Mouse (Mus musculus): ENCODE data around the gene Ddx59. TPM values are rescaled to one million over a fixed set of nuclear protein-coding genes. Genes with fewer than 3 reads are reported as not detected.

Gene Ddx59
- polyA plus RNA-seq, 1 experiment from 2014 or later = 20.9 TPM

GRCm38 (mm10) chr1:136409631-136410030 lies 5.4 kb upstream of the Ddx59 start:
- H3K27me3 ChIP-seq = no peaks in the 10 kb centered on the region
- H3K4me3 ChIP-seq (replicated peaks) = no peak overlapping the region
- ATAC-seq (ENCODE audit: insufficient number of reproducible peaks, insufficient read depth, low FRiP score, low TSS enrichment, low read depth) = no peak
- H3K4me1 ChIP-seq (replicated peaks) = no peaks in the 10 kb centered on the region
- peaks cover 4% of the 10 kb centered on the region for H3K9me3 ChIP-seq
- H3K9ac ChIP-seq (replicated peaks) = no peak overlapping the region
- H3K27ac ChIP-seq = no peak overlapping the region
- 93% methylated on average over 2 of the region's 2 CpGs for WGBS
- no peak overlapping the region for H3K4me2 ChIP-seq
- no peaks in the 10 kb centered on the region for H3K36me3 ChIP-seq

- Histone ChIP-seq H3K36me3 (peaks cover 17% of the 10 kb centered on the region; the same call in 1 of the 2 replicates), H3K27me3 (no peaks in the 10 kb centered on the region), H3K9me3 (no peaks in the 10 kb centered on the region), H3K27ac (no peak overlapping the region), H3K4me1 (replicated peaks) (peaks cover 12% of the 10 kb centered on the region), H3K9ac (replicated peaks) (no peak overlapping the region), H3K4me3 (replicated peaks) (peak overlapping the region; percentile 63), H3K4me2 (peak overlapping the region; percentile 56)
- ATAC-seq (ENCODE audit: insufficient number of reproducible peaks, insufficient read depth, low FRiP score, low TSS enrichment, low read depth) = no peak
- 48% methylated on average over 2 of the region's 2 CpGs for WGBS
Observed at GRCm38 (mm10) chr1:136415756-136416126, 670 bp downstream of the Ddx59 start.

- no peak overlapping the region for H3K9ac ChIP-seq (replicated peaks)
Observed at GRCm38 (mm10) chr1:136418393-136418792, 3.3 kb downstream of the Ddx59 start.

GRCm38 (mm10) chr1:136427166-136427969 lies 12.3 kb downstream of the Ddx59 start:
- no peak for ATAC-seq (ENCODE audit: insufficient number of reproducible peaks, insufficient read depth, low FRiP score, low TSS enrichment, low read depth)
- Histone ChIP-seq H3K4me1 (replicated peaks) (peaks cover 12% of the 10 kb centered on the region), H3K27ac (no peak overlapping the region), H3K9ac (replicated peaks) (no peak overlapping the region), H3K27me3 (no peaks in the 10 kb centered on the region), H3K36me3 (peaks cover 19% of the 10 kb centered on the region), H3K4me3 (replicated peaks) (no peak overlapping the region), H3K9me3 (no peaks in the 10 kb centered on the region), H3K4me2 (no peak overlapping the region)
- WGBS = 79% methylated on average over 11 of the region's 11 CpGs

More at GRCm38 (mm10) chr1:136418393-136418792, 3.3 kb downstream of the Ddx59 start:
- 95% methylated on average over 6 of the region's 6 CpGs for WGBS
- no peak for ATAC-seq (ENCODE audit: insufficient number of reproducible peaks, insufficient read depth, low FRiP score, low TSS enrichment, low read depth)
- Histone ChIP-seq H3K4me3 (replicated peaks) (no peak overlapping the region), H3K9me3 (no peaks in the 10 kb centered on the region), H3K4me2 (no peak overlapping the region), H3K27ac (no peak overlapping the region), H3K4me1 (replicated peaks) (peaks cover 12% of the 10 kb centered on the region), H3K27me3 (no peaks in the 10 kb centered on the region), H3K36me3 (peaks cover 25% of the 10 kb centered on the region)

- WGBS = 89% methylated on average over 4 of the region's 4 CpGs
- H3K9ac ChIP-seq (replicated peaks) = no peak overlapping the region
- H3K4me1 ChIP-seq (replicated peaks) = peaks cover 12% of the 10 kb centered on the region
- no peaks in the 10 kb centered on the region for H3K27me3 ChIP-seq
- H3K36me3 ChIP-seq = peaks cover 31% of the 10 kb centered on the region
- no peak overlapping the region for H3K4me2 ChIP-seq
- no peak for ATAC-seq (ENCODE audit: insufficient number of reproducible peaks, insufficient read depth, low FRiP score, low TSS enrichment, low read depth)
- H3K4me3 ChIP-seq (replicated peaks) = no peak overlapping the region
- H3K27ac ChIP-seq = no peak overlapping the region
- no peaks in the 10 kb centered on the region for H3K9me3 ChIP-seq
Observed at GRCm38 (mm10) chr1:136428981-136429380, 13.9 kb downstream of the Ddx59 start.

- H3K4me2 ChIP-seq = no peak overlapping the region
- WGBS = 38% methylated on average over 7 of the region's 7 CpGs
- H3K9ac ChIP-seq (replicated peaks) = 0 out of 2 replicates have a peak overlapping the region, but pooled peaks have one; percentile 42
- no peaks in the 10 kb centered on the region for H3K9me3 ChIP-seq
- H3K27me3 ChIP-seq = no peaks in the 10 kb centered on the region
- H3K4me1 ChIP-seq (replicated peaks) = peaks cover 12% of the 10 kb centered on the region
- no peak overlapping the region for H3K4me3 ChIP-seq (replicated peaks)
- H3K27ac ChIP-seq = no peak overlapping the region
- ATAC-seq (ENCODE audit: insufficient number of reproducible peaks, insufficient read depth, low FRiP score, low TSS enrichment, low read depth) = no peak
- H3K36me3 ChIP-seq = peaks cover 39% of the 10 kb centered on the region; the same call in 1 of the 2 replicates
Observed at GRCm38 (mm10) chr1:136430126-136430818, 15.2 kb downstream of the Ddx59 start.

- WGBS = 78% methylated on average over 7 of the region's 7 CpGs
Observed at GRCm38 (mm10) chr1:136440741-136441140, 25.7 kb downstream of the Ddx59 start.

GRCm38 (mm10) chr1:136442809-136443208 lies 27.7 kb downstream of the Ddx59 start:
- Histone ChIP-seq H3K27me3 (no peaks in the 10 kb centered on the region), H3K4me1 (replicated peaks) (no peaks in the 10 kb centered on the region), H3K9me3 (no peaks in the 10 kb centered on the region), H3K9ac (replicated peaks) (no peak overlapping the region), H3K36me3 (peaks cover 8% of the 10 kb centered on the region; the same call in 1 of the 2 replicates), H3K27ac (no peak overlapping the region), H3K4me3 (replicated peaks) (no peak overlapping the region), H3K4me2 (no peak overlapping the region)
- WGBS = 68% methylated on average over 9 of the region's 9 CpGs
- ATAC-seq (ENCODE audit: insufficient number of reproducible peaks, insufficient read depth, low FRiP score, low TSS enrichment, low read depth) = no peak

More at GRCm38 (mm10) chr1:136440741-136441140, 25.7 kb downstream of the Ddx59 start:
- Histone ChIP-seq H3K27me3 (no peaks in the 10 kb centered on the region), H3K36me3 (peaks cover 23% of the 10 kb centered on the region; the same call in 1 of the 2 replicates), H3K9ac (replicated peaks) (no peak overlapping the region), H3K4me2 (no peak overlapping the region), H3K27ac (no peak overlapping the region), H3K4me3 (replicated peaks) (no peak overlapping the region), H3K4me1 (replicated peaks) (no peaks in the 10 kb centered on the region), H3K9me3 (no peaks in the 10 kb centered on the region)
- ATAC-seq (ENCODE audit: insufficient number of reproducible peaks, insufficient read depth, low FRiP score, low TSS enrichment, low read depth) = no peak

- no peak overlapping the region for H3K9ac ChIP-seq (replicated peaks)
- no peak overlapping the region for H3K4me2 ChIP-seq
- H3K27ac ChIP-seq = no peak overlapping the region
- H3K4me3 ChIP-seq (replicated peaks) = no peak overlapping the region
- no peak for ATAC-seq (ENCODE audit: insufficient number of reproducible peaks, insufficient read depth, low FRiP score, low TSS enrichment, low read depth)
- 78% methylated on average over 12 of the region's 12 CpGs for WGBS
- H3K36me3 ChIP-seq = peaks cover 4% of the 10 kb centered on the region; the same call in 1 of the 2 replicates
- H3K9me3 ChIP-seq = no peaks in the 10 kb centered on the region
- no peaks in the 10 kb centered on the region for H3K4me1 ChIP-seq (replicated peaks)
- no peaks in the 10 kb centered on the region for H3K27me3 ChIP-seq
Observed at GRCm38 (mm10) chr1:136444555-136445255, 29.6 kb downstream of the Ddx59 start.

GRCm38 (mm10) chr1:136446933-136447332 lies 31.9 kb downstream of the Ddx59 start:
- Histone ChIP-seq H3K36me3 (no peaks in the 10 kb centered on the region), H3K4me2 (no peak overlapping the region), H3K9me3 (no peaks in the 10 kb centered on the region), H3K27ac (no peak overlapping the region), H3K4me1 (replicated peaks) (no peaks in the 10 kb centered on the region), H3K9ac (replicated peaks) (no peak overlapping the region), H3K27me3 (no peaks in the 10 kb centered on the region), H3K4me3 (replicated peaks) (no peak overlapping the region)
- ATAC-seq (ENCODE audit: insufficient number of reproducible peaks, insufficient read depth, low FRiP score, low TSS enrichment, low read depth) = no peak
- 79% methylated on average over 10 of the region's 10 CpGs for WGBS

GRCm38 (mm10) chr1:136447338-136447737 lies 32.3 kb downstream of the Ddx59 start:
- no peaks in the 10 kb centered on the region for H3K36me3 ChIP-seq
- no peak for ATAC-seq (ENCODE audit: insufficient number of reproducible peaks, insufficient read depth, low FRiP score, low TSS enrichment, low read depth)
- no peaks in the 10 kb centered on the region for H3K4me1 ChIP-seq (replicated peaks)
- H3K9me3 ChIP-seq = no peaks in the 10 kb centered on the region
- WGBS = 68% methylated on average over 4 of the region's 4 CpGs
- no peak overlapping the region for H3K4me3 ChIP-seq (replicated peaks)
- H3K4me2 ChIP-seq = no peak overlapping the region
- no peaks in the 10 kb centered on the region for H3K27me3 ChIP-seq
- H3K9ac ChIP-seq (replicated peaks) = no peak overlapping the region
- no peak overlapping the region for H3K27ac ChIP-seq
